Mouse (Mus musculus) embryonic fibroblast, embryonic 13.5 days (primary cell): ENCODE measurements at regions not wholly inside any gene's neighbourhood (a gene's known extent, or its start where the extent isn't known, plus 50 kb on each side); places are given as distances from the start of the nearest gene placed in this dataset.

ENCODE experiments used
- CTCF ChIP-seq: IDR thresholded peaks from 2 replicates; pipeline ENCODE4 v1.5.1; 2011; ENCODE audit warnings: mild to moderate bottlenecking, control low read depth, low read length, moderate library complexity, borderline replicate concordance; ENCODE audit not compliant: insufficient read depth
- POLR2A ChIP-seq: IDR thresholded peaks from 2 replicates; pipeline ENCODE4 v1.6.1; 2011; ENCODE audit warnings: low read depth, mild to moderate bottlenecking, control low read depth, low read length, moderate library complexity

DNA sequence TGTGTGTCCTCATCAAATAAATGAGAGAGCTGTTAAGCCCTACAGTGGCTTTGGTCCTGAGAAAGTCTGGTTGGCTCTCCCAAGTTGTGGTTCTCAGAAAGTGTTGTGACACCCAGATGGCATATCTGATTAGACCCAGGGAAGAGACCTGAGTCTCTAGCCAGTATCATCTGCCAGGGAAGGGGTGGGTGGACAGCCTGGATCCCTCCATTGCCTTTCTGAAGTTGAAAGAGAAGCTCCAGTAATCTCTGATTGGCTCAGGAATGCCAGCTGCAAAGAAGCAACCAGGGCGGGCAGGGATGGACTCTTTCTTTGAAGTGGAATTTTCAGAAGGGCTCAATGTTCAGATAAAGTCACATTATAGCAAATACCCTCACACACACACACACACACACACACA, 361.8 kb upstream of the Gm10131 start:
- TF ChIP-seq POLR2A, result no peak
- no peak for TF ChIP-seq CTCF
